Mouse (Mus musculus) C2C12 (cell line): ENCODE measurements around the gene Rufy1.

Experiments
- CTCF ChIP-seq: IDR thresholded peaks from one replicate; pipeline ENCODE4 v1.5.1; 2011; ENCODE audit not compliant: control insufficient read depth, insufficient read depth, insufficient read length
- FOSL1 ChIP-seq: IDR thresholded peaks from one replicate; pipeline ENCODE4 v1.8.0; 2011; ENCODE audit warnings: mild to moderate bottlenecking, low read length; ENCODE audit not compliant: poor library complexity, insufficient read depth, severe bottlenecking
- MAX ChIP-seq: IDR thresholded peaks from one replicate; pipeline ENCODE4 v1.6.1; 2011; ENCODE audit warnings: mild to moderate bottlenecking, control low read depth
- MYOG ChIP-seq: IDR thresholded peaks from one replicate; pipeline ENCODE4 v1.6.1; 2011; ENCODE audit not compliant: control insufficient read depth, insufficient read length; ENCODE audit errors: extremely low read depth
- USF1 ChIP-seq: IDR thresholded peaks from one replicate; pipeline ENCODE4 v1.6.1; 2011; ENCODE audit warnings: low read depth, mild to moderate bottlenecking, control low read depth, moderate library complexity

DNA sequence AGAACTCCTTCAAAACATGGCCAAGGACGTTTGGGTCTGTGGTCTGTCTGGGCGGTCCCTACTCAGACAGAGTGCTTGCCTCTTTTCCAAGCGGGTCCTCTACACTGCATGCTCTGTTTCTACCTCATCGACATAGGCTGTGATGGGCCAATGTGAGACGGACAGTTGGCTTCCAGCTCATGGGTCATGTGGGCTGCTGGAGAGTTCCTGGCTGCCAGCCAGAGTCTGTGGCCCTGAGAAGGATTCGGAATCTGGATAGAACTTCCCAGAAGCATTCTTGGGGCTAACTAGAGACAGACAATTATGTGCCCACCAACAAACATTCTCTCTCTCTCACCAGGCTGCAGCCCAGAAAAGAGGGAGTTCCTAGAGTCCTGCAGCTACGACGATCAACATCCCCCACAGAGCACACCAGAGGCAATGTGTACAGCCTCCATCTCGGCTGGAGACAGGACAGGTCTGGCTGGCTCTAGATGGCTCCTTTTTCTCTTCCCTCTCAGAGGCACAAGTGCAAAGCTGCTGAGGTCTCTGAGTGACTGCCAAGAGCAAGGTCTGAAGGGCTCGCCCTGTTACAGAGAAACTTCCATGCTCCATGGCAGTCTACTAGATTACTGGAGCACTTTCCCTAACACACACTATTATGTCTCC, 27.4 kb downstream of the Rufy1 start:
- no peak for TF ChIP-seq FOSL1
- no peak for TF ChIP-seq CTCF
- TF ChIP-seq MAX: no peak
- no peak for TF ChIP-seq USF1
- TF ChIP-seq MYOG: no peak
